Mouse (Mus musculus) lung, embryonic 16.5 days (tissue): ENCODE results near the gene Atg3. TPM values are rescaled to one million over a fixed set of nuclear protein-coding genes. Genes with fewer than 3 reads are reported as not detected.

ENCODE experiments used
- ATAC-seq: fragments of 200-750 bp; cut with Nextera tagmentation; 2 replicates; pipeline ENCODE4 v1.8.0; 2017; ENCODE audit warnings: low read depth, mild to moderate bottlenecking, moderate library complexity
- H3K27ac ChIP-seq: fragments of 300-500 bp; sonication (generic); 2 replicates; pipeline ENCODE4 v1.5.1; 2014; ENCODE audit warnings: mild to moderate bottlenecking, control low read depth, low read length
- H3K27me3 ChIP-seq: fragments of 300-500 bp; sonication (generic); 2 replicates; pipeline ENCODE4 v1.6.1; 2014; ENCODE audit warnings: low read depth, low read length, mixed read lengths; ENCODE audit not compliant: control insufficient read depth, insufficient read depth
- H3K36me3 ChIP-seq: fragments of 300-500 bp; sonication (generic); 2 replicates; pipeline ENCODE4 v1.6.1; 2014; ENCODE audit warnings: low read length; ENCODE audit not compliant: control insufficient read depth, insufficient read depth
- H3K4me1 ChIP-seq: fragments of 300-500 bp; sonication (generic); replicated peaks from 2 replicates; pipeline ENCODE4 v1.6.1; 2014; ENCODE audit warnings: low read length, mixed read lengths; ENCODE audit not compliant: control insufficient read depth, insufficient read depth
- H3K4me2 ChIP-seq: fragments of 300-500 bp; sonication (generic); 2 replicates; pipeline ENCODE4 v1.6.1; 2014; ENCODE audit warnings: low read depth, low read length, control low read depth
- H3K4me3 ChIP-seq: fragments of 300-500 bp; sonication (generic); 2 replicates; pipeline ENCODE4 v1.5.1; 2014; ENCODE audit warnings: mild to moderate bottlenecking, low read length, control low read depth
- H3K9ac ChIP-seq: fragments of 300-500 bp; sonication (generic); 2 replicates; pipeline ENCODE4 v1.6.1; 2014; ENCODE audit warnings: low read length, control low read depth
- H3K9me3 ChIP-seq: fragments of 300-500 bp; sonication (generic); 2 replicates; pipeline ENCODE4 v1.6.1; 2016; ENCODE audit warnings: low read length; ENCODE audit not compliant: control insufficient read depth
- WGBS: fragments of 180-500 bp; shearing (Covaris S2); extraction: QIAGEN DNeasy Blood & Tissue Kit; methylation state at CpG from one replicate; pipeline ENCODE4 v1.1.7; 2014; 5-methylcytosine and 5-hydroxymethylcytosine counted together
- polyA plus RNA-seq: library from polyadenylated mRNA; unstranded; fragments of >200 nt; fragmentation: Nextera tagmentation; extraction: Ambion mirVana; gene quantifications from 2 replicates; pipeline ENCODE4 v1.2.1, GENCODE M21; 2015

The Atg3 gene
- 30.8 and 33.3 TPM in 2 replicates for polyA plus RNA-seq

DNA sequence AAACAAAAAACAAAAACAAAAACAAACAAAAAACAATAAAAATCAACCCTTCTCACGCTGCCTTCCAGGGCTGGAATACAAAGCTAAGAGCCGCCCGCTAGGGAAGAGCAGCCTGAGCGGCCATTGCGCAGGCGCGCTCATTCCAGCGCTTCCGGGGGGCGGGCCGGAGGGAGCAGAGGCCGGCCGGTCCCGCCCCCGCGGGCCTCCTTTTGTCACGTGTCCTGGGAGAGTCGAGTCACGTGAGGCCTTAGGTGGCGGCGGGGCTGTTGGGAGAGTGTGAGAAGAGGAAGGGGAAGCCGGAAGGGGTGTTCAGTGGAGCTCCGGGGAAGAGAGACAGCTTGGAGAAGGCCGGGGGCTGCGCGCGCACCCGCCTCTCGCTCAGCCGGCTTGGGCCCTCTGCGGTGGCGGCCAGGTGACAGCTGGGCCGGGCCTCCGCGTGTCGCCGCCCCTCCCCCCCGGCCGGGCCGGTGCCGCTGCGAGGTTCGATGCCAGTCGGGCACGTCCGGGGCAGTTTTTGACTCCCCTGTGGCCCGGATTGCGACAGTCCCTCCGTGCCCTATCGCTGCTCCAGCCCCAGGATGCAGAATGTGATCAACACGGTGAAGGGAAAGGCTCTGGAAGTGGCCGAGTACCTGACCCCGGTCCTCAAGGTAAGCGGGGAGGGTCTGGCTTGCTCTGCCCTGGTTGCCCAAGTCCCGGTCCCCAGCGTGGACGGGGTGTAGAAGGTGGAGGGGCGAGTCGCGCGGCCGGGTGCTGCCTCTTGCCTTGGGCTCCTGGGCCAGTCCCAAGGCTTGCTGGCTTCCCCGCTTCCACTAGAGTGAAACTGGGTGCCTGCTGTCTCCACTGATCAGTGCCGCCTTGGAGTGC lies at the start of gene Atg3, which contains the start of gene Slc35a5:
Gene Atg3, plus strand, starts transcription at position 264 of the 867 bp plus-strand sequence.
Gene Slc35a5, minus strand, starts transcription at position 185 of the 867 bp plus-strand sequence.
- WGBS, result under 1% methylated on average over 56 of the region's 64 CpGs
- Histone ChIP-seq H3K27me3 (no peaks in the 10 kb centered on the region), H3K27ac (peak within 1 kb of the TSS; percentile 97), H3K4me3 (peak within 1 kb of the TSS; percentile 81), H3K9ac (peak within 1 kb of the TSS; percentile 90), H3K4me2 (peak within 1 kb of the TSS; percentile 92), H3K9me3 (no peaks in the 10 kb centered on the region), H3K36me3 (peaks cover 4% of the 10 kb centered on the region; the same call in 1 of the 2 replicates), H3K4me1 (peaks cover 8% of the 10 kb centered on the region)
- ATAC-seq, result peak; percentile 99

DNA sequence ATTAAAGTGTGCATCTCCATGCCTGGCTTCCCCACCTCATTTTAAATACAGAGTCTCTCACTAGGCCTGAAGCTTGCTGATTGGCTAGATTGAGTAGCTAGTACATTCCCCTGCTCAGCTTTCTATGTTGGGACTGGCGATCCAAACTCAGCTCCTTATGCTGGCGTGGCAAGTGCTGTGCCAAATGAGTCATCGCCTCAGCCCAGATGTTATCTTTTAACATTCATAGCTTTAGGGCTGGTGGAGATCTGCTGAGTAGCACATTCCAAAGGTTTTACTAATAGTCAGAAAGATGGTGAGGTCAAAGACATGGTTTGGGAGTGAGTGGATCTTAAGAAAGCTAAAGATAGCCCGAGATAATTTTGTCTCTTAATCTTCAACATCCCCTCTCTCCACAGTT lies 48.1 kb upstream of the Atg3 start:
- Histone ChIP-seq H3K9me3 (no peaks in the 10 kb centered on the region), H3K4me1 (peaks cover 6% of the 10 kb centered on the region; the same call in 1 of the 2 replicates), H3K4me2 (no peak overlapping the region), H3K4me3 (no peak overlapping the region), H3K36me3 (no peaks in the 10 kb centered on the region), H3K9ac (no peak overlapping the region), H3K27ac (peak overlapping the region; percentile 59; the same call in 1 of the 2 replicates), H3K27me3 (no peaks in the 10 kb centered on the region)
- WGBS, result 12% methylated on average over 4 of the region's 4 CpGs
- ATAC-seq, result peak; percentile 94

GRCm38 (mm10) chr16:45117200-45117599 lies 41.4 kb upstream of the Atg3 start:
- no peak overlapping the region for H3K4me3 ChIP-seq
- no peak overlapping the region for H3K4me2 ChIP-seq
- H3K9ac ChIP-seq, result no peak overlapping the region
- H3K27ac ChIP-seq, result no peak overlapping the region
- no peak for ATAC-seq
- H3K27me3 ChIP-seq, result no peaks in the 10 kb centered on the region
- H3K4me1 ChIP-seq, result peaks cover 6% of the 10 kb centered on the region
- H3K36me3 ChIP-seq, result no peaks in the 10 kb centered on the region
- WGBS, result 89% methylated on average over 3 of the region's 3 CpGs
- no peaks in the 10 kb centered on the region for H3K9me3 ChIP-seq

GRCm38 (mm10) chr16:45118760-45119159 lies 39.8 kb upstream of the Atg3 start:
- no peak overlapping the region for H3K9ac ChIP-seq
- H3K9me3 ChIP-seq, result no peaks in the 10 kb centered on the region
- H3K36me3 ChIP-seq, result no peaks in the 10 kb centered on the region
- no peaks in the 10 kb centered on the region for H3K27me3 ChIP-seq
- no peak overlapping the region for H3K4me2 ChIP-seq
- H3K4me1 ChIP-seq, result peaks cover 6% of the 10 kb centered on the region
- no peak overlapping the region for H3K27ac ChIP-seq
- no peak overlapping the region for H3K4me3 ChIP-seq
- 52% methylated on average over 3 of the region's 3 CpGs for WGBS
- ATAC-seq, result peak; percentile 44; the same call in 1 of the 2 replicates

GRCm38 (mm10) chr16:45120844-45121425 lies 37.6 kb upstream of the Atg3 start:
- peak; percentile 80 for ATAC-seq
- H3K27me3 ChIP-seq, result no peaks in the 10 kb centered on the region

DNA sequence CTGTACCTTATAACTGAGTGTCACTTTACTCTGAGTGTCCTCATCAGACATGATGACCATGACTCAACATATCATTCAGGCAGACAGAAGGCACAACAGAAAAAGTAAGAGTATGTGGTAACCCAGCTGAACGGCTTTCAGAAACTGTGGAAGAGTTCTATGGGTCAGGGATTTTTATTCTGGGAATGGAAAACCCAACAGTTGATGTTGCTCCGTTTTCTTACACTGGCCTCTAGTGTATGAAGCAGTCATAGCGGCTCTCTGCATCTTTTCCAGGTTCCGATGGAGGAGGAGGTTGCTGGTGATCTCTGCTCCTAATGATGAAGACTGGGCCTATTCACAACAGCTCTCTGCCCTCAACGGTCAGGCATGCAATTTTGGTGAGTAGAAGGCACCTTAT lies 36.0 kb upstream of the Atg3 start:
- no peak overlapping the region for H3K9ac ChIP-seq
- no peaks in the 10 kb centered on the region for H3K9me3 ChIP-seq
- WGBS, result 58% methylated on average over 5 of the region's 5 CpGs
- no peak for ATAC-seq
- no peak overlapping the region for H3K4me3 ChIP-seq
- H3K27ac ChIP-seq, result no peak overlapping the region
- no peaks in the 10 kb centered on the region for H3K36me3 ChIP-seq
- H3K4me2 ChIP-seq, result no peak overlapping the region
- H3K4me1 ChIP-seq, result peaks cover 6% of the 10 kb centered on the region
- no peaks in the 10 kb centered on the region for H3K27me3 ChIP-seq

More at GRCm38 (mm10) chr16:45120844-45121425, 37.6 kb upstream of the Atg3 start:
- H3K27ac ChIP-seq, result peak overlapping the region; percentile 32; the same call in 1 of the 2 replicates
- H3K36me3 ChIP-seq, result no peaks in the 10 kb centered on the region
- WGBS, result 34% methylated on average over 5 of the region's 5 CpGs
- no peak overlapping the region for H3K4me3 ChIP-seq
- no peaks in the 10 kb centered on the region for H3K9me3 ChIP-seq
- no peak overlapping the region for H3K9ac ChIP-seq
- H3K4me2 ChIP-seq, result no peak overlapping the region
- H3K4me1 ChIP-seq, result peaks cover 6% of the 10 kb centered on the region

DNA sequence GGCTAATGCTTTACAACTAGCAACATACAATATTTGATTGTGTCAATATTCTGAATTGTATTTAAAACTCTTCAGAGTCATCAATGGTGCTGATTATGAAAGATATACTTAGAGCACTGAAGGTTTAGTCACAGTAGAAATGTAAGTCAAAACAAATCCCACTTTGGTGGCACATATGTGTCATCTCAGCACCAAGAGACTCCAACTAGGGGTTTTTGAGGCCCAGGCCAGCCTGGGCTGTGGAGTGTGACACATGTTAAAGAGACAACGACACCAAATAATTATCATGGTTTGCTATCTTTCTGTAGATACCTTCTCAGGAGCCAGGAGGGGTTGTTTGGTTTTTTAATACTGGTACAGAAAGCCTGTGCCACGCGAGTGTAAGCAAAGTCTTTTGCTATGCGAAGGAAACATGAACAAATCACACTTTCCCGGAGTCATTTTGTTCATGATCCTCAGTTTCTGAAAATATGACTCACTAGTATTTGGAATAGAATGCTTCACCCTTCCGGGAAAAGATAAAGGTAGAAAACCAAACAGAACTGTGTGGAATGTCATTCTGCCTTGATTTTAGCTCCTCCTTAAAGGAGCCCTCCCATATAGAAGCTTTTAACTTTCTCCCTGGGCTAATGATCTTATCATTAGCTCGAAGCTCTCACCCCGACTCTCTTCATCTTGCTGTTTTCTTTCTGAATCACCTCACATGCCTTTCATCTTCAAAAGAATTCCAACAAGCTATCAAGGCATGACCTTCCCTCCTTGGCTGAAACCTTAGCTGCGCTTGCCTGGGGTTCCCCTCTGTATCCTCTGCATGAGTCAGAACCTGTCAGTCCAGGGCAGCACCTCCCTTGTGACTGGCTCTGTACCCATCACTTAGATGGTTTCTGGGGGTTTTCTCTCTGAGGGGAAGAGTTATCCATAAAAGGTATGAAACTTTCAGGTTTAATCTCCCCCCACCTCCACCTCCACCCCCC lies 34.1 kb upstream of the Atg3 start:
- Histone ChIP-seq H3K36me3 (no peaks in the 10 kb centered on the region), H3K9me3 (no peaks in the 10 kb centered on the region), H3K4me1 (peaks cover 6% of the 10 kb centered on the region), H3K4me2 (no peak overlapping the region), H3K27ac (no peak overlapping the region), H3K27me3 (no peaks in the 10 kb centered on the region), H3K9ac (no peak overlapping the region), H3K4me3 (no peak overlapping the region)
- WGBS, result 38% methylated on average over 9 of the region's 9 CpGs
- peak; percentile 47; the same call in 1 of the 2 replicates for ATAC-seq

DNA sequence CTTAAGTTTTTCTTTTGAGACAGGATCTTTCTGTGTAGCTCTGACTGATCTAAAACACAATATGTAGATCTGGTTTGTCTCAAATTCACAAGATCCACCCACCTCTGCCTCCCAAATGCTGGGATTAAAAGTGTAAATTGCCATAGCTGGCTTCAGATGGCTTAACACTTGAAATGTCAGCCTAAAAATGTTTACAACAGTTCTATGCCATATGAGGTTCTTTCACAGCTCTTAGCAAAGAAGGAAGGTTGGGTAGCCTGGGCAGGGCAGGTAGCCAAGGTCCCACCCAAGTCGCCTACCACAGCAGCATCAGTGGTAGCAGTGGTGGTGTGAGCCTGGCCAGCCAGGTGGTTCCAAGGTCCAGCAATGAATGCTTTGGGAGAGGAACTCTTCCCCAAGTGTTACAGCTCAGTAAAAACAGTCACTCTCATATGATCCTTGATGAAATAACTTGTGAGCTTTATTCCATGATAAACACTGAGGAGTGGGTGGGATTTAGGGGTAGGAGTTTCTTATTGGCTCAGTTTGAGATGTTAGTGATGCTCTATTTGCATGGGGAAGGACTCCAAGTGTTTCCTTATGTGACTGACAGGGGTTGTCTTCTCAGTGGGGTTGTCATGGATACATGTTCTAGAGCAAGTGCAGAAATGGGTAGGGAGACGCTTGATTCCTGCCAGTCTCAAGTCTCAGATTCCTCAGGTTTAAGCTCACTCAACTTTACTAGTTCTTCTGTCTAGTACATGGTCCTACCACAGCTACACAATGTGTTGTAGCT lies 30.5 kb upstream of the Atg3 start:
- H3K4me2 ChIP-seq, result no peak overlapping the region
- no peak overlapping the region for H3K9ac ChIP-seq
- H3K36me3 ChIP-seq, result no peaks in the 10 kb centered on the region
- H3K4me3 ChIP-seq, result no peak overlapping the region
- ATAC-seq, result no peak
- no peaks in the 10 kb centered on the region for H3K9me3 ChIP-seq
- H3K27ac ChIP-seq, result no peak overlapping the region
- H3K4me1 ChIP-seq, result no peaks in the 10 kb centered on the region
- no peaks in the 10 kb centered on the region for H3K27me3 ChIP-seq
- WGBS, result 81% methylated on average over 2 of the region's 2 CpGs
